Mouse (Mus musculus) myocyte (in vitro differentiated cells): ENCODE measurements around the gene Kank1.

Source experiments
- CEBPB ChIP-seq: IDR thresholded peaks from 2 replicates; pipeline ENCODE4 v1.6.1; 2011; ENCODE audit warnings: mild to moderate bottlenecking, moderate library complexity; ENCODE audit not compliant: poor library complexity, insufficient read depth, severe bottlenecking
- E2F4 ChIP-seq: IDR thresholded peaks from one replicate; pipeline ENCODE4 v1.6.1; 2011; ENCODE audit warnings: mild to moderate bottlenecking, control low read depth, moderate library complexity; ENCODE audit not compliant: insufficient read depth
- MAX ChIP-seq: IDR thresholded peaks from one replicate; pipeline ENCODE4 v1.6.1; 2011; ENCODE audit warnings: low read depth, mild to moderate bottlenecking, control low read depth
- POLR2A ChIP-seq: IDR thresholded peaks from one replicate; pipeline ENCODE4 v1.6.1; 2011; ENCODE audit warnings: low read depth, mild to moderate bottlenecking, control low read depth, moderate library complexity; ENCODE audit not compliant: insufficient read length
- POLR2AphosphoS2 ChIP-seq: IDR thresholded peaks from one replicate; pipeline ENCODE4 v1.6.1; 2011; ENCODE audit warnings: low read depth, control low read depth; ENCODE audit not compliant: insufficient read length
- REST ChIP-seq: IDR thresholded peaks from one replicate; pipeline ENCODE4 v1.6.1; 2011; ENCODE audit warnings: mild to moderate bottlenecking, control low read depth, moderate library complexity; ENCODE audit not compliant: insufficient read depth, insufficient read length
- TCF12 ChIP-seq: IDR thresholded peaks from one replicate; pipeline ENCODE4 v1.6.1; 2011; ENCODE audit warnings: mild to moderate bottlenecking, control low read depth; ENCODE audit not compliant: poor library complexity, insufficient read depth, severe bottlenecking
- TCF3 ChIP-seq: IDR thresholded peaks from one replicate; pipeline ENCODE4 v1.6.1; 2011; ENCODE audit warnings: low read depth, control low read depth; ENCODE audit not compliant: insufficient read length

DNA sequence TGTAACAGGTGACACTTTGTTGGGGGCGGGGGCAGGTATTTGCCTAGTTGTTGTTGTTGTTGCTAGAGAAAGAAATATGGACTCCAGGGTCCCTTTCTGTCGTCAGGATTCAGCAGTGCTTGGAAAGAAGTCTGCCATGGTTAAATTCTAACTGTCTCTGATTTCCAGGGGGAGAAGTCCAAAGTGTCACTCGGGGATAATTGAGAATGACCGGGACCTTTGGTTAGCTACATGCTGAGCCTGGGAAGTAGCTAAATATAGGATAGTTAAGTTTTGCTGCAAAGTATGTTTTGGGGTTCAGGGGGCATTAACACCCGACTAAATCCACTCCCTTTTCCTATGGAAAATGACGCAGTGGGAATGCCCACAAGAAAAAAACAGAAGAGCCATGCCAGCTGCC, 169.2 kb downstream of the Kank1 start:
- no peak for TF ChIP-seq TCF3
- TF ChIP-seq E2F4, result no peak
- no peak for TF ChIP-seq MAX
- TF ChIP-seq POLR2A, result no peak
- TF ChIP-seq TCF12, result no peak
- no peak for TF ChIP-seq REST
- TF ChIP-seq POLR2AphosphoS2, result no peak
- TF ChIP-seq CEBPB, result no peak
